9 mouse cellular contexts compared by ENCODE assay signal in the genomic region with DNA sequence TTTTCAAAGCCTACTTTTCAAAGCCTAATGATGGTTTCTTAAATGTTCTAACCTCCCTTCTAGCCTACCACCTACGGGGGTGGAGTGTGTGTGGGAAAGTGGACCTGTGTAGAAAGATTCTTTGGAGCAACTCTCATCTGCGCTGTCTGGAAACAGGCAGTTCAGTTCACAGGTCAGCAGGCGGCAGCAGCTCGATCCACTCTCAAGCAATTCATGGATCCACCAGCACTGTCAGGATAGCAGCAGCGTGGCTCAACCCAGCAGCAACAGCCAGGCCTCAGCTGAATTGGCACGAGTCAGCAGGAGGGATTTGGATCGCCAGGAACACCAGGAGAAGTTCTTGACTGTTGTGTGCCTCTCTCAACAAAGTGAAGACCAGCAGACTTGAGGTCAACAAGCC. TPM values are rescaled to one million over a fixed set of nuclear protein-coding genes. Genes with fewer than 3 reads are reported as not detected.
DNase-seq lines count a peak whose midpoint lies in the region; ATAC-seq and TF ChIP-seq lines count a peak whose summit lies in the region.
"Had no signal": no experiment of that assay in that cellular context is flagged by ENCODE, and none has a peak within 500 bp of the region (broad histone marks: within the 10 kb centered on the region; RNA-seq: fewer than 3 reads in every experiment).

No protein-coding gene starts in this region.

- H3K9me3 ChIP-seq in embryonic facial prominence, embryonic 14.5 days (ENCODE audit: control insufficient read depth, low read length) = no peaks in the 10 kb centered on the region
- peaks cover 3% of the 10 kb centered on the region; the same call in 1 of the 2 replicates for H3K9me3 ChIP-seq in embryonic facial prominence, embryonic 10.5 days

- no peaks in the 10 kb centered on the region for H3K27me3 ChIP-seq in embryonic facial prominence, embryonic 14.5 days (replicated peaks; ENCODE audit: control insufficient read depth, insufficient read depth, low read length)
- no peaks in the 10 kb centered on the region for H3K27me3 ChIP-seq in embryonic facial prominence, embryonic 10.5 days (replicated peaks; ENCODE audit: low read depth, poor library complexity, severe bottlenecking)

- peak; percentile 32 for DNase-seq in embryonic facial prominence, embryonic 14.5 days (ENCODE audit: low spot score)
- no peak for DNase-seq in embryonic facial prominence, embryonic 10.5 days (ENCODE audit: low spot score)
- no peak for DNase-seq in layer of hippocampus, adult 2 months (ENCODE audit: low spot score in 2 of 2)
- DNase-seq in layer of hippocampus, adult 18-20 months (ENCODE audit: low spot score in 2 of 2) = no peak
- peak; percentile 44 for DNase-seq in NIH3T3 (ENCODE audit: low read depth)
- peak; percentile 30 to 71 for DNase-seq in kidney, postnatal 36 days
- DNase-seq in thymus, postnatal 0 days (ENCODE audit: low spot score) = no peak

- H3K4me3 ChIP-seq in embryonic facial prominence, embryonic 14.5 days (ENCODE audit: low read depth, low read length) = no peak overlapping the region
- H3K4me3 ChIP-seq in embryonic facial prominence, embryonic 10.5 days = no peak overlapping the region
- H3K4me3 ChIP-seq in layer of hippocampus, adult 2 months = no peak overlapping the region

- no peak overlapping the region for H3K27ac ChIP-seq in embryonic facial prominence, embryonic 14.5 days (replicated peaks; ENCODE audit: low read depth, low read length)
- no peak overlapping the region for H3K27ac ChIP-seq in embryonic facial prominence, embryonic 10.5 days (replicated peaks)
- H3K27ac ChIP-seq in layer of hippocampus, adult 2 months = no peak overlapping the region
- H3K27ac ChIP-seq: macrophage had no signal

- ATAC-seq in embryonic facial prominence, embryonic 14.5 days (ENCODE audit: low read depth) = 0 out of 2 replicates have a peak, but pooled peaks have one; percentile 53
- no peak for ATAC-seq in granulocyte monocyte progenitor cell, adult 5-6 weeks (replicated peaks; ENCODE audit: poor library complexity, severe bottlenecking)

- 37% methylated on average over 7 of the region's 7 CpGs for WGBS in embryonic facial prominence, embryonic 14.5 days
- 45% methylated on average over 7 of the region's 7 CpGs for WGBS in embryonic facial prominence, embryonic 10.5 days

- H3K9ac ChIP-seq in embryonic facial prominence, embryonic 14.5 days (ENCODE audit: low read depth, low read length) = no peak overlapping the region

- peak; percentile 77 for TF ChIP-seq CTCF in layer of hippocampus, adult 2 months (conservative IDR thresholded peaks at IDR 0.05)

- H3K36me3 ChIP-seq in embryonic facial prominence, embryonic 14.5 days (ENCODE audit: control insufficient read depth, insufficient read depth, low read length) = no peaks in the 10 kb centered on the region
- H3K36me3 ChIP-seq in embryonic facial prominence, embryonic 10.5 days (replicated peaks) = no peaks in the 10 kb centered on the region

- H3K4me2 ChIP-seq in embryonic facial prominence, embryonic 14.5 days (ENCODE audit: low read depth, low read length) = no peak overlapping the region

- no peaks in the 10 kb centered on the region for H3K4me1 ChIP-seq in embryonic facial prominence, embryonic 14.5 days (ENCODE audit: control insufficient read depth, insufficient read depth, low read length)
- H3K4me1 ChIP-seq in embryonic facial prominence, embryonic 10.5 days = 0 out of 2 replicates have a peak, but pooled peaks cover 4% of the 10 kb centered on the region

RNA-seq across cellular contexts. Expression of a gene that starts 53.1 kb away (rescaled TPM):
- polyA plus RNA-seq in embryonic facial prominence, embryonic 14.5 days (2014; fragmentation: Nextera tagmentation; extraction: Ambion mirVana) = 15.1 and 16.0 TPM in 2 replicates
- polyA plus RNA-seq in embryonic facial prominence, embryonic 10.5 days (2016; fragmentation: Nextera tagmentation; extraction: Ambion mirVana) = 18.8 and 20.0 TPM in 2 replicates
- 10 to 100 TPM; 44.6 to 44.7 TPM for total RNA-seq in layer of hippocampus, adult 2 months (2021)
- total RNA-seq in layer of hippocampus, adult 18-20 months (2021) = 10 to 100 TPM; 43.2 to 45.7 TPM
- 11.1 and 13.8 TPM in 2 replicates for polyA plus RNA-seq in thymus, postnatal 0 days (2015; fragmentation: Nextera tagmentation; extraction: Ambion mirVana)
- total RNA-seq in granulocyte monocyte progenitor cell, adult 5-6 weeks (2014; fragmentation: Nextera tagmentation) = 36.5 and 36.9 TPM in 2 replicates
- 23.5 and 29.7 TPM in 2 replicates for total RNA-seq in granulocyte monocyte progenitor cell, adult 5-6 weeks (2017)

Comparison
In these comparisons a context has a peak if more than half of its experiments do, and no peak if none do; other contexts are left out.
1. DNase-seq: peak in embryonic facial prominence, embryonic 14.5 days (single experiment), NIH3T3 (single experiment) and kidney, postnatal 36 days (2 of 2); none in embryonic facial prominence, embryonic 10.5 days (single experiment), layer of hippocampus, adult 2 months (0 of 2), layer of hippocampus, adult 18-20 months (0 of 2) and thymus, postnatal 0 days (single experiment).